Mouse (Mus musculus) left cerebral cortex, postnatal 10 days (tissue): Measurements from ENCODE around the gene Gm42878. TPM values are rescaled to one million over a fixed set of nuclear protein-coding genes. Genes with fewer than 3 reads are reported as not detected.
"Not testable (repeated sequence)": the region's sequence is repeated elsewhere in the genome, so short reads cannot be mapped to it uniquely, and the experiment has no call there.

ENCODE experiments used
- DNase-seq, 2 experiments: peaks; one replicate each; pipeline ENCODE4 v3.0.0; 2021 to 2022; ENCODE audit warnings: low spot score in 2 of 2, mixed read lengths in 1 of 2; ENCODE audit errors: extremely low spot score in 1 of 2
- intact Hi-C: fragments of 180-260 bp; cut with DNase I; formaldehyde crosslinking; loops from one replicate; pipeline ENCODE4 v1.15.1; 2025
- total RNA-seq, 2 experiments: library from RNA; stranded (reverse); gene quantifications; 2 replicates each; pipeline ENCODE4 v1.2.3; 2021

The Gm42878 gene
- total RNA-seq, 2 experiments from 2014 or later: not detected

- DNase-seq: no peak
- intact Hi-C loops: no loop called here
These were observed 24.7 kb upstream of the Gm42878 start for GRCm38 (mm10) chr5:121569881-121570420.

GRCm38 (mm10) chr5:121566035-121566681 lies 20.9 kb upstream of the Gm42878 start:
- intact Hi-C loops: no loop called here

GRCm38 (mm10) chr5:121564468-121564895 lies 19.2 kb upstream of the Gm42878 start:
- DNase-seq: peak; percentile 82 to 91
- intact Hi-C loops: no loop called here

More at GRCm38 (mm10) chr5:121566035-121566681, 20.9 kb upstream of the Gm42878 start:
- DNase-seq: no peak

GRCm38 (mm10) chr5:121562436-121562835 lies 17.2 kb upstream of the Gm42878 start:
- DNase-seq: no peak
- intact Hi-C loops: no loop called here

- no peak for DNase-seq
- intact Hi-C loops: no loop called here
These were observed 3.9 kb upstream of the Gm42878 start for GRCm38 (mm10) chr5:121549196-121549595.

- DNase-seq: no peak
- intact Hi-C loops: loop anchor here (2.0 kb wide), 1 partner anchor 56 kb away; no protein-coding TSS in a partner anchor
These were observed 1.8 kb upstream of the Gm42878 start for GRCm38 (mm10) chr5:121547084-121547483.

GRCm38 (mm10) chr5:121546530-121546895 lies 1.2 kb upstream of the Gm42878 start:
- peak; percentile 34 to 77 for DNase-seq
- intact Hi-C loops: loop anchor here (2.0 kb wide), 1 partner anchor 56 kb away; no protein-coding TSS in a partner anchor

GRCm38 (mm10) chr5:121545793-121546529 lies 679 bp upstream of the Gm42878 start, which contains the start of gene Mapkapk5:
Mapkapk5 (minus strand) TSS chr5:121545905.
- DNase-seq: peak; percentile 95 to 98
- intact Hi-C loops: loop anchor here (2.0 kb wide), 1 partner anchor 57 kb away; no protein-coding TSS in a partner anchor

GRCm38 (mm10) chr5:121543370-121543769 lies 1.9 kb downstream of the Gm42878 start:
- intact Hi-C loops: no loop called here
- DNase-seq: no peak

GRCm38 (mm10) chr5:121541235-121541634 lies 4.0 kb downstream of the Gm42878 start:
- intact Hi-C loops: no loop called here
- DNase-seq: no peak

GRCm38 (mm10) chr5:121540066-121540465 lies 5.2 kb downstream of the Gm42878 start:
- intact Hi-C loops: no loop called here
- no peak for DNase-seq

GRCm38 (mm10) chr5:121537588-121537987 lies 7.7 kb downstream of the Gm42878 start:
- intact Hi-C loops: no loop called here
- no peak for DNase-seq

- intact Hi-C loops: no loop called here
- DNase-seq: no peak
These were observed 8.2 kb downstream of the Gm42878 start for GRCm38 (mm10) chr5:121536921-121537555.

- DNase-seq: no peak
- intact Hi-C loops: no loop called here
These were observed 10.2 kb downstream of the Gm42878 start for GRCm38 (mm10) chr5:121535116-121535515.

GRCm38 (mm10) chr5:121534521-121534920 lies 10.8 kb downstream of the Gm42878 start:
- intact Hi-C loops: no loop called here
- DNase-seq: no peak

- intact Hi-C loops: no loop called here
- DNase-seq: peak in 1 of 2 experiments; percentile 50
These were observed 18.3 kb downstream of the Gm42878 start for GRCm38 (mm10) chr5:121526961-121527360.

GRCm38 (mm10) chr5:121526526-121526925 lies 18.8 kb downstream of the Gm42878 start:
- DNase-seq: no peak
- intact Hi-C loops: no loop called here

- peak in 1 of 2 experiments; percentile 17 for DNase-seq
- intact Hi-C loops: no loop called here
These were observed 19.4 kb downstream of the Gm42878 start for GRCm38 (mm10) chr5:121525774-121526450.

- intact Hi-C loops, DNase-seq: not testable (repeated sequence)
These were observed 25.5 kb downstream of the Gm42878 start for GRCm38 (mm10) chr5:121519758-121520157.
